Mouse (Mus musculus) liver, adult 2 months (tissue): ENCODE measurements around the gene Heatr4. TPM values are rescaled to one million over a fixed set of nuclear protein-coding genes. Genes with fewer than 3 reads are reported as not detected.
"Not testable (repeated sequence)": the region's sequence is repeated elsewhere in the genome, so short reads cannot be mapped to it uniquely, and the experiment has no call there.

Experiments
- DNase-seq: peaks from one replicate; pipeline ENCODE4 v3.0.0-alpha.2; 2011; ENCODE audit warnings: low read depth, low spot score; ENCODE audit errors: extremely low read depth
- H3K27ac ChIP-seq: fragments of 200-500 bp; replicated peaks from 2 replicates; pipeline ENCODE4 v1.5.1; 2012; ENCODE audit warnings: low read depth, mild to moderate bottlenecking, control low read depth, inconsistent platforms, low read length; ENCODE audit not compliant: insufficient read depth
- H3K27me3 ChIP-seq: fragments of 200-500 bp; 2 replicates; pipeline ENCODE4 v1.6.1; 2012; ENCODE audit warnings: mild to moderate bottlenecking, moderate library complexity, low read length, inconsistent platforms; ENCODE audit not compliant: control insufficient read depth, insufficient read depth
- H3K36me3 ChIP-seq: fragments of 200-500 bp; 2 replicates; pipeline ENCODE4 v1.6.1; 2012; ENCODE audit warnings: low read length, inconsistent platforms; ENCODE audit not compliant: control insufficient read depth, insufficient read depth
- H3K4me1 ChIP-seq: fragments of 200-500 bp; 2 replicates; pipeline ENCODE4 v1.6.1; 2011; ENCODE audit warnings: low read length; ENCODE audit not compliant: control insufficient read depth, insufficient read depth
- H3K4me3 ChIP-seq: fragments of 200-500 bp; 2 replicates; pipeline ENCODE4 v1.5.1; 2011; ENCODE audit warnings: low read depth, mild to moderate bottlenecking, control low read depth, low read length, moderate library complexity; ENCODE audit not compliant: insufficient read depth
- H3K79me2 ChIP-seq: fragments of 200-500 bp; 2 replicates; pipeline ENCODE4 v1.6.1; 2012; ENCODE audit warnings: inconsistent platforms, mild to moderate bottlenecking, low read length, moderate library complexity; ENCODE audit not compliant: control insufficient read depth, insufficient read depth
- H3K9ac ChIP-seq: fragments of 200-500 bp; 2 replicates; pipeline ENCODE4 v1.6.1; 2012; ENCODE audit warnings: low read depth, mild to moderate bottlenecking, control low read depth, inconsistent platforms, low read length
- CTCF ChIP-seq: fragments of 200-500 bp; IDR thresholded peaks from 2 replicates; pipeline ENCODE4 v1.5.1; 2011; ENCODE audit warnings: low read depth, low read length, control low read depth
- POLR2A ChIP-seq: fragments of 200-500 bp; IDR thresholded peaks from 2 replicates; pipeline ENCODE4 v1.6.1; 2011; ENCODE audit warnings: low read length, control low read depth; ENCODE audit not compliant: insufficient read depth; ENCODE audit errors: extremely low read depth
- WGBS: fragments of 180-500 bp; shearing (Covaris S2); methylation state at CpG from one replicate; pipeline ENCODE4 v1.1.7; 2018; 5-methylcytosine and 5-hydroxymethylcytosine counted together
- polyA plus RNA-seq: library from polyadenylated mRNA; depleted of rRNA; stranded (reverse); fragments of >200 nt; gene quantifications from 2 replicates; pipeline ENCODE4 v1.2.3, GENCODE M21; 2012
- total RNA-seq: library from RNA; depleted of rRNA; stranded (reverse); fragments of >200 nt; gene quantifications from 2 replicates; pipeline ENCODE4 v1.2.3, GENCODE M21; 2014

The Heatr4 gene
- total and polyA plus RNA-seq, 2 experiments, result not detected

GRCm38 (mm10) chr12:84025888-84026287 is 41.2 kb upstream of the Heatr4 start:
- 84% methylated on average over 7 of the region's 7 CpGs for WGBS
- DNase-seq, result no peak
- Histone ChIP-seq H3K27ac (no peak overlapping the region), H3K79me2 (no peaks in the 10 kb centered on the region), H3K4me1 (0 out of 2 replicates have a peak, but pooled peaks cover 4% of the 10 kb centered on the region), H3K27me3 (no peaks in the 10 kb centered on the region), H3K36me3 (no peaks in the 10 kb centered on the region), H3K4me3 (no peak overlapping the region), H3K9ac (no peak overlapping the region)
- no peak for TF ChIP-seq CTCF

- Histone ChIP-seq H3K4me3 (no peak overlapping the region), H3K36me3 (no peaks in the 10 kb centered on the region), H3K27ac (no peak overlapping the region), H3K9ac (no peak overlapping the region), H3K4me1 (0 out of 2 replicates have a peak, but pooled peaks cover 6% of the 10 kb centered on the region), H3K27me3 (no peaks in the 10 kb centered on the region), H3K79me2 (no peaks in the 10 kb centered on the region)
- TF ChIP-seq POLR2A (no peak), CTCF (no peak)
- peak; percentile 56 for DNase-seq
- WGBS, result 56% methylated on average over 9 of the region's 9 CpGs
Observed at GRCm38 (mm10) chr12:84023052-84023745, 38.5 kb upstream of the Heatr4 start.

GRCm38 (mm10) chr12:84022266-84022665 is 37.6 kb upstream of the Heatr4 start:
- H3K27me3 ChIP-seq, H3K27ac ChIP-seq, H3K4me3 ChIP-seq, H3K36me3 ChIP-seq, H3K9ac ChIP-seq, H3K4me1 ChIP-seq, DNase-seq, H3K79me2 ChIP-seq: not testable (repeated sequence)
- WGBS, result 87% methylated on average over 4 of the region's 4 CpGs

DNA sequence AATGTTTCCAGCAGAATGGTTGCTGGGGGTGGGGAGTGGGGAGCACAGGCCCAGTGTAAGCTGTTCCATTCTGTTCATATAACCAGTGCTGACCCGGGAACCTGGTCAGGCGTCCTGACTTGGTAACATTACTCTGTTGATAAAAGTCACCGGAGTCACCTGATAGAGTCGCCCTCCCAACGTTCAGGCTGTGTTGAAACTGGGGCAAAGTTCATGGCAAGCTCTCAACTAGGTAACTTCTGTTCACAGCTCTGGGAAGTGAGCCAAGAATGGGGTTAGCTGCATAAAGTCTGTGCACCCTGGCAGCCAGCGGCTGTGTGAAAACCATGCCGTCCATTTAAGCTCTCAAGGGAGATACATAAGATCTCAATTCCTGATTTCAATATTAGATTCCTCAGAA is 35.9 kb upstream of the Heatr4 start:
- not testable (repeated sequence) for H3K27me3 ChIP-seq, H3K36me3 ChIP-seq, H3K9ac ChIP-seq, H3K4me3 ChIP-seq, H3K4me1 ChIP-seq, H3K27ac ChIP-seq, H3K79me2 ChIP-seq
- peak; percentile 97 for DNase-seq
- 5% methylated on average over 7 of the region's 7 CpGs for WGBS

GRCm38 (mm10) chr12:84013701-84014100 is 29.0 kb upstream of the Heatr4 start:
- TF ChIP-seq POLR2A (no peak), CTCF (no peak)
- no peak for DNase-seq
- WGBS, result 92% methylated on average over 7 of the region's 7 CpGs

GRCm38 (mm10) chr12:84013130-84013529 is 28.5 kb upstream of the Heatr4 start:
- DNase-seq, result no peak
- Histone ChIP-seq H3K36me3 (peaks cover 11% of the 10 kb centered on the region; the same call in 1 of the 2 replicates), H3K79me2 (peaks cover 5% of the 10 kb centered on the region; the same call in 1 of the 2 replicates), H3K4me1 (peaks cover 21% of the 10 kb centered on the region), H3K27me3 (no peaks in the 10 kb centered on the region), H3K4me3 (no peak overlapping the region), H3K9ac (no peak overlapping the region), H3K27ac (no peak overlapping the region)
- TF ChIP-seq CTCF (peak; percentile 33), POLR2A (no peak)
- 55% methylated on average over 6 of the region's 6 CpGs for WGBS

More at GRCm38 (mm10) chr12:84013701-84014100, 29.0 kb upstream of the Heatr4 start:
- Histone ChIP-seq H3K79me2 (peaks cover 5% of the 10 kb centered on the region; the same call in 1 of the 2 replicates), H3K27ac (no peak overlapping the region), H3K27me3 (no peaks in the 10 kb centered on the region), H3K9ac (no peak overlapping the region), H3K4me3 (no peak overlapping the region), H3K36me3 (peaks cover 11% of the 10 kb centered on the region; the same call in 1 of the 2 replicates), H3K4me1 (peaks cover 17% of the 10 kb centered on the region)
